Mouse (Mus musculus) adrenal gland, postnatal 4 days (tissue): ENCODE results near the gene Cyth4. TPM values are rescaled to one million over a fixed set of nuclear protein-coding genes. Genes with fewer than 3 reads are reported as not detected.

Experiments used
- DNase-seq, 2 experiments: peaks; one replicate each; pipeline ENCODE4 v3.0.0; 2021 to 2022; ENCODE audit warnings: low spot score in 2 of 2, mixed read lengths in 2 of 2
- long read RNA-seq, 2 experiments: library from polyadenylated mRNA; stranded (forward); transcript quantifications; one replicate each; pipeline ENCODE4 v2.0.0; 2021
- total RNA-seq, 2 experiments: library from RNA; stranded (reverse); gene quantifications; 2 replicates each; pipeline ENCODE4 v1.2.3; 2021

Cyth4 gene
- 1 to 10 TPM; 8.2 to 9.5 TPM for total RNA-seq
- long read RNA-seq, experiment 1, partial matches to known transcripts = 0 of 2 reads
- long read RNA-seq, experiment 1, other reads (novel, unspliced or antisense) = 1 of 2 reads
- long read RNA-seq, experiment 2, partial matches to known transcripts = 1 of 4 reads
- long read RNA-seq, experiment 2, other reads (novel, unspliced or antisense) = 2 of 4 reads

- DNase-seq = no peak
Measured at GRCm38 (mm10) chr15:78596914-78597313, at the start of gene Cyth4. Cyth4 (plus strand) TSS chr15:78597047.

DNA sequence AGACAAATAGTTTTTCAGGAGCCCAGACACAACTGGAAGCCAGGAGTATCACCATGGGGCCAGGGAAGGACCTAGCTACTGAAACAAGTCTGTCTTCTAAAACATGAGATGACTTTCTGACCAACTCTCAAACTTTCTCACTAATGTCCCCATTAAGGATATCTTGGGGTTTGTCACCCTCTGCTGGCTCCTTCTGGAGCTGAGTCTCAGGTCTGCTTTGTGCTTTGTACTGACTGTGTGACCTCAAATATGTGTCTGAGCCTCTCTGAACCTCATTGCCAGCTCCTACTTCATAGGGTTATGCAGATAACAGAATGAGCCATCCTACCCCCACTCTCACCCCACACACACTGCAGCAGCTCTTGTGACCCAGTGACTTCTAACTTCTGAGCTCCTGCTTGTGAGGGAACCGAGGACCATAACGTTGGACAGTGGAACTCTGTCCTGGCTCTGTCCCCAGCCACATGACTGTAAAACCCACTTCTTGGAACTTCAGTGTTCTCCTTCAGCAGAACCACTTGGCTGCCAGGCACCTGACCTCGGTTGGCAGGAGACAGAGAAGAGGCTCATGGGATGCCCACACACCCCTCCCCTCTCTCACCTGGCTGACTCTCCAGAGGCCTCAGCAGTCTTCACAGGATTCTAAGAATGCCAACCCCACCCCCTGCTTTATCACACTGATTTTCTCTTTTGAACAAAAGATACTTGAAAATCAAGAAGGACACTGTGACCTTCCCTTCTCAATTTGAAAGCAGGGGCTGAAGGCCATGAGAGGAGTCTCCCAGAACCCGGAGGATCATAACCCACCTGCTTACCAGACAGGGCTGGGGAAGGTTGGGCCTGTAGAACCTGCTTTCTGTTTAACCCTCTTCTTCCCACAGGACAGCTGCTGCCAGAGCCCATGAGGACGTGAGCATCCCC lies 49.2 kb upstream of the Cyth4 start:
- no peak for DNase-seq

- no peak for DNase-seq
Measured at GRCm38 (mm10) chr15:78548336-78548665, 48.5 kb upstream of the Cyth4 start.

DNA sequence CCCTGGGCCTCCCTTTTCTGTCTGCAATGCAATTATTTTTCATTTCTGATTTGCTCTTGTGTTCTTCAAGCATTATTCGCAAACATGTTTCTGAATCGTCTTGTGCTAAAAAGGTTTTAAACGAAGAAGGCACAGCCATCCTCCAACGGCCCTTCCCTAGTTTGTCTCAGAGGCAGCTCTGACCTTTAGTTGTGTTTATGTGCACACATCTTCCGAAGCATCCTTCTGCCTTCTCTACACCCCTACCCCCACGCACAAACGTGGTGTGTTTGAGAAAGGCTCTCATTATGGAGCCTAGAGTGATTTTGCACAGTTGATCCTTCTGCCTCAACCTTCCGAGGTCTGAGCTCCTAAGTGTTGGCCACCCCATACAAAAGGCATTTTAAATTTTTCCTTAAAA lies 48.1 kb upstream of the Cyth4 start:
- no peak for DNase-seq

GRCm38 (mm10) chr15:78549189-78549734 lies 47.6 kb upstream of the Cyth4 start:
- DNase-seq = no peak

GRCm38 (mm10) chr15:78554545-78555313 lies 42.1 kb upstream of the Cyth4 start:
- no peak for DNase-seq

GRCm38 (mm10) chr15:78557693-78558535 lies 38.9 kb upstream of the Cyth4 start:
- no peak for DNase-seq

GRCm38 (mm10) chr15:78559141-78559979 lies 37.5 kb upstream of the Cyth4 start:
- DNase-seq = no peak

DNA sequence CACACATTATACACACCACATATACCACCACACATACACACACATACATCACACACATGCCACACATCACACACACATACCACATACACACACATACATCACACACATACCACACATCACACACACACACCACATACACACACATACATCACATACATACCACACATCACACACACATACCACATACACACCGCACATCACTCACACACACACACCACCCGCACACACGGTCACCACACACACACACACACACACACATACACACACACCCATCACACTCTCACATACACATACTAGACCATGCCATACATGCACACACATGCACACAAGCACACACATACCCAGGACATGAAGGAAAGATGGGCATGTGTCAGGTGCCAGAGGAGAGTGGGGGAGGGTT lies 33.5 kb upstream of the Cyth4 start:
- DNase-seq = no peak

GRCm38 (mm10) chr15:78563937-78564336 lies 32.9 kb upstream of the Cyth4 start:
- no peak for DNase-seq

- no peak for DNase-seq
Measured at GRCm38 (mm10) chr15:78564764-78565435, 31.9 kb upstream of the Cyth4 start.

DNA sequence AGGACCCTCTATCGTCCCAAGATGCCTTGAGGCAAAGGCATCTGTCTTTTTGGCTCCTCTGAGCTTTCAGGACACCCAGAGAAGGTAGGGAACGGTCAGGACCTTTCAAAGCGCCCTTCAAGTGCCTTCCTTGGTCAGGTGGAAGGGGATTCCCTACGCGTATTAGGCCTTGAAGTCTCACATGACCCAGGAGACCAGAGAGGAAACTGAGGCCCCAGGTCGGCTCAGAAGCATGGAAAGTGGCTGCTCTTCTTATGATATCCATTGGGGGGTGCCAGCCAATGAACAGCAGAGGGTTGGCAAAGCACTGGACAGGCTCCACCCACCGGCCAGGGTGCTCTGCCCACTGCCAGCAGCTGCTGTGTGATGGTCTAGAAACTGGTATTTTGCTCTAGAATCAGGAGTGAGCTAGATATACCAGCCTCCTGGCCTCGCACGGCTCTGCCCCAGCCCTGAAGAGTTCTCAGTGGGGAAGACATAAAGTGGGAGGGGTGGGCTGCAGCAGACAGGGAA lies 29.2 kb upstream of the Cyth4 start:
- DNase-seq = no peak

- no peak for DNase-seq
Measured at GRCm38 (mm10) chr15:78570170-78570569, 26.7 kb upstream of the Cyth4 start.

DNA sequence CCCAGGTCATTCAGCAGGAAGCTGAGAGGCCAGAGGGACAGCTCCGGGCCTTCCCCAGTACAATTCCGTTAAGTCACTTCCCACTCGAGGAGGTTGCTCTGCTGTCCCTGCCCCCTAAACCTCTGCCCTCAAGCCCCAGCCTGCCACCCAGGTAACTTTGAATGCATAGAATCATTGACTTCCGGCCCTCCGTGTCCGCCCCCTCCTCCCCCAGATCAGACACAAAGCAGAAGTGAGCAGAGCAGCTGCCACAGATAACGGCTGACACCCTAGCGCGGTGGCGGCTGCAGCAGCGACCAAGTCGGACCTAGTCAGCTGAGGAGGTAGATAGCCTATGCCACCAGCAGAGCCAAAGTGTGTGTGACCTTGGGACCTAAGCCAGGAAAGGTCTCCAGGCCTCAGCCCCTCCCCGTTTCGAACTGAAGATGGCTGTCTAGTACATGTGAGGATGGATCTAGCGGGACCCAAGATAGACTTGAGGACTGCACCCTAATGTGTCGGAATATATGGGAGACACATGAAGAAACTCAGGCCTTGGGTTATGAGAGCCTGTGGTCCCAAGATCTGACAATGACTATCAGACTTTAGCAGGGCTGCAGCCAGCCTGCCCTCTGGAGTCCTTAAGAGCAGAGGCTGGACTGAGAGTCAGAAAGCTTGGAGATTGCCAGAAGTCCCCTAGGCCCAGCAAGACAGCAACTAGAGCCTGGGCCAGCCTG lies 25.1 kb upstream of the Cyth4 start:
- DNase-seq = no peak

GRCm38 (mm10) chr15:78572270-78572600 lies 24.6 kb upstream of the Cyth4 start:
- DNase-seq = no peak

DNA sequence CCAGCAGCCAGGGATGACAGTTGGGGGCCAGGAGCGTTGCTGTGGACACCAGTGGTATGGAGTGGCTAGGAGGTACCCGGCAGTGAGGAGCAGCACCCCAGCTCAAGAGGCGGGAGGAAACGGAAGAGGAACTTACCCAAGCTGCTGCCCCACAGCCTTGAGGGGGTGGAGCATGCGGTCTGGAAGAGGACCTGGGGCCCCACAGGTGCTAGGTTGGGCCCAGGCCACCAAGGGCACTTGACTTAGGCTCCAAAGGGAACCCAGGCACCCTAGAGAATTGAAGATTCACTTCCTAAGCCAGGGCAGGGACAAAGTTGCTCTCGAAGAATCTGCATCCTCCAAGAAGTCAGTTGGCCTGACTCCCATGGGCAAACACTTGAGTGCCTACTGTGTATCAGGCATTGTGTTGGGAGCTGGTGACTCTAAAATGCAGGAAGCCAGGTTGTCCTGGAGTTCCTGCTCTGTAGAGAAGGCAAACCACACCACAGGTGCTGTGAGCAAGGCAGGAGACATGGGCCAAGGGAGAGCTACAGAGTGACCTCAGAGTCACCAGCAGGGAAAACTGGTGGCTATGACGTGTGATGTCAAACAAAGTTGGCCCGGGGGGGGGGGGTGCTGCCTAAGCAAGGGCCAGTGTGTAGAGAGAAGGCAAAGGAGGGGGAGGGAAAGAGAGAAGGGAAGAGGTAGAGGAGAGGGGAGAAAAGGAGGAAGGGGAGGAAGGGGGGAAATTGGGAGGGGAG lies 24.0 kb upstream of the Cyth4 start, which contains the start of gene Rac2:
Gene Rac2 (minus strand): TSS at position 126 of the 740 bp plus-strand sequence.
- no peak for DNase-seq

DNA sequence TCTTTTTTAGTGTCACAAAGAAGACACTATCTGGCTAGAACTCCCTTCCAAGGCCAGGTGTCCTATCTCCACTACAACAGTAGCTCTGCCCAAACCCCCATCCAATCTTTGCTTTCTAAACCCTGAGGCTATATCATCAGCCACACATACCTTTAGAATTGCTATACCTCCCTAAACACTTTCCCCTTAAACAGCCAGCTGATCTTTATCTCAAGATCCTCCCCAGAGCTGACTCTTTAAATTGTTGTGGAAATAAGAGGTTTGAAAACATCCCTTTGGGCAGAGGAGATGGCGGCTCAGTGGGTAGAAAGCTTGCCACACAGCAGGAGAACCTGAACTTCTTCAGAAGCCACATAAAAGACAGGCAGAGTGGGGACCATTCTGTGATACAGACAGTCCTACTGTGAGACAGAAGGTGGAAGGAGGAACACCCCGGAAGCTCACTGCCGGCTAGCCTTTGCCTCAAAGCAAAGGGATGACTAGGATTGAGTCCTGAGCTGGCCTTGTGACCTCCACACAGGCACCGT lies 20.5 kb upstream of the Cyth4 start:
- no peak for DNase-seq
